Mouse (Mus musculus): ENCODE measurements around the gene Herpud2. TPM values are rescaled to one million over a fixed set of nuclear protein-coding genes. Genes with fewer than 3 reads are reported as not detected.
A peak's percentile ranks its signal among the peaks of the same experiment; 100 is the strongest.

Herpud2 gene
- polyA plus RNA-seq, 1 experiment, result 39.7 TPM

DNA sequence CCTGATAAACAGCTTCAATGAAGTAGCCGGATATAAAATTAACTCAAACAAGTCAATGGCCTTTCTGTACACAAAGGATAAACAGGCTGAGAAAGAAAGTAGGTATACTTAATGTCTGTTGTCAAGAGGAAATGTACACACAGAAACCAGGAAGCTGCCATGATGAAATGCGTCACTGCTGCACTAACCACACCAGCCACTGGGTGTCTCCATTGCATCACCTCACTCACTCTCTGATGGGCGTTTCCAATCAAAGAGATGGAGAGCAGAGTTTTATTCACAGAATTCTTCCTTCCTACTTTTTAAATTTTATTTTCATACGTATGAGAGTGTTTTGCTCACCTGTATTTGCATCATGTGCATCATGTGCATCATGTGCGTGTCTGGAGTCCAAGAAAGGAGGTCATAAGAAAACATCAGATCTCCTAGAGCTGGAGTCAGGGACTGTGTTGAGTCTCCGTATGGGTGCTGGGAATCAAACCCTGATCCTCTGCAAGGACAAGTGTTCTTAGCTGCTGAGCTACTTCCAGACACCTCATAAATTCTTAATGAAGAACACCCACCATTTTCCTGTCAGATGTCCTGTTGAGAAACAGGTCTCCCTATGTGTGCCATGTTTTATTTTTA lies 16.0 kb upstream of the Herpud2 start:
- TF ChIP-seq POLR2A (IDR thresholded peaks at IDR 0.05; ENCODE audit: borderline replicate concordance, insufficient read depth, low read length), result no peak
- peak; percentile 95 for TF ChIP-seq CTCF (IDR thresholded peaks at IDR 0.05; ENCODE audit: borderline replicate concordance, insufficient read depth, low read depth, low read length)

DNA sequence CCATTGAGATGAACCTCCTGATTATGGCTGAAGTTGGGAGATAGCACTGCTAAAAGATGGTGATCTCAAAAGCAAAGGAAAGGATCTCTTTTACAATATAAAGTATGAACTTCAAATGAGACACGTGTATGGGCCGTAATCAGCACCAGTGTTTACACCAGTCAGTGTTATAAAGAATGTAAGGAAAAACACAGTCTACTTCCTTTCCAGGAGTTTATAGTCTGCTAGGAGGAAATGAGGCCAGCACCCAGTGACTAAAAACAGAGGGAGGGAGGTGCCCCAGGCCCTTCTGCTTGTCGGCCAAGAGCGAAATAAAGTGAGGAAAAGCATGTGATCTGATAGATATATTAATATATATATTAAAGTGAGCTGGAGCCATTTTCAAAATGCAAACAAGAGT lies 6.6 kb upstream of the Herpud2 start:
- no peaks in the 10 kb centered on the region for H3K27me3 ChIP-seq (ENCODE audit: control insufficient read depth, insufficient read depth, low read length)
- 89% methylated on average over 4 of the region's 4 CpGs for WGBS
- no peaks in the 10 kb centered on the region for H3K4me1 ChIP-seq (ENCODE audit: control insufficient read depth, insufficient read depth, low read length)
- H3K4me3 ChIP-seq (replicated peaks; ENCODE audit: insufficient read depth, low read depth, low read length), result no peak overlapping the region
- TF ChIP-seq CTCF (IDR thresholded peaks at IDR 0.05; ENCODE audit: borderline replicate concordance, insufficient read depth, low read depth, low read length), result no peak
- no peak for TF ChIP-seq POLR2A (IDR thresholded peaks at IDR 0.05; ENCODE audit: borderline replicate concordance, insufficient read depth, low read length)
- H3K27ac ChIP-seq (ENCODE audit: insufficient read depth, low read length), result no peak overlapping the region
- no peak for DNase-seq

More for the DNA sequence above, 16.0 kb upstream of the Herpud2 start:
- WGBS, result 34% methylated on average over 6 of the region's 6 CpGs
- Histone ChIP-seq H3K4me1 (ENCODE audit: control insufficient read depth, insufficient read depth, low read length) (no peaks in the 10 kb centered on the region), H3K27me3 (ENCODE audit: control insufficient read depth, insufficient read depth, low read length) (no peaks in the 10 kb centered on the region), H3K4me3 (replicated peaks; ENCODE audit: insufficient read depth, low read depth, low read length) (no peak overlapping the region), H3K27ac (ENCODE audit: insufficient read depth, low read length) (no peak overlapping the region)
- DNase-seq, result peak; percentile 71 to 80

DNA sequence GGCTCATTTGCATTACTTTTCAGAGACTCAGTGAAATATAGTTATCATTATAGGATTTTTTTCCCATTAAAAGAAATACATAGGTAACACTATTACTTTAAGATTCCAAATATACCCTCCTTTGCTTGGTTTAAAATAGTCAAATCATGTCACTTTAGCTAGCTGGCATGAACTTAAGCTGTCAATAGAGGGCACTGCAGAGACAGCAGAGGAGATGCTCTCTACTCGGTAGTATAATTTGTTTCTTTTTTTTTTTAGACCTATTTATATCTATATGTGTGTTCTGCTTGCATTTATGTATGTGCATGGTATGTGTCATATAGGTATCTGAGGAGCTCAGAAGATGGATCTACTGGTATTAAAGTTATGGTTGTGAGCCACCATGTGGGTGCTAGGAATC lies 4.8 kb upstream of the Herpud2 start:
- H3K27ac ChIP-seq (ENCODE audit: insufficient read depth, low read length), result no peak overlapping the region
- no peaks in the 10 kb centered on the region for H3K27me3 ChIP-seq (ENCODE audit: control insufficient read depth, insufficient read depth, low read length)
- DNase-seq, result no peak
- H3K4me1 ChIP-seq (ENCODE audit: control insufficient read depth, insufficient read depth, low read length), result no peaks in the 10 kb centered on the region
- H3K4me3 ChIP-seq (replicated peaks; ENCODE audit: insufficient read depth, low read depth, low read length), result no peak overlapping the region
- WGBS, result 4% methylated on average over 1 of the region's 1 CpGs
- TF ChIP-seq CTCF (IDR thresholded peaks at IDR 0.05; ENCODE audit: borderline replicate concordance, insufficient read depth, low read depth, low read length), result 0 out of 2 replicates have a peak, but pooled peaks have one; percentile 3
- no peak for TF ChIP-seq POLR2A (IDR thresholded peaks at IDR 0.05; ENCODE audit: borderline replicate concordance, insufficient read depth, low read length)

DNA sequence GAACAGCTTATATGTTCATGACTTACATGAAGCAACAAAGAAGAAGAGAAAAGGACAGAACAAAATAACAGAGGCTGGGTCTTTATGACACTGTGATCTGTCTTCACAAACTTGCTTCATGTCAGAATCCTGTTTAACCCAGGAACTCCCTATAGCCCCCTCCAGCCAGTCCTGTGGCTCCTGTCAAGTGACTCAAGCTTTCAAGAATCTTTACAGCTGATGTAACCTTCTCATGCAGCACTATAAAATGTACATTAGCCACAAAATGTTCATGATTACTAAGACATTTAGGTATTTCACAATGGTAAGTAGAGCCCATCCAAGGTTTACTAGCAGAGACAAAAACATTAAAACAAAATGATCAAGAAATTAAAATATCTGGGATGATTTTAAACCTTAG lies 1.4 kb upstream of the Herpud2 start:
- no peak overlapping the region for H3K27ac ChIP-seq (ENCODE audit: insufficient read depth, low read length)
- H3K4me3 ChIP-seq (replicated peaks; ENCODE audit: insufficient read depth, low read depth, low read length), result no peak overlapping the region
- no peak for DNase-seq
- no peaks in the 10 kb centered on the region for H3K27me3 ChIP-seq (ENCODE audit: control insufficient read depth, insufficient read depth, low read length)
- TF ChIP-seq POLR2A (IDR thresholded peaks at IDR 0.05; ENCODE audit: borderline replicate concordance, insufficient read depth, low read length), result no peak
- no peak for TF ChIP-seq CTCF (IDR thresholded peaks at IDR 0.05; ENCODE audit: borderline replicate concordance, insufficient read depth, low read depth, low read length)
- H3K4me1 ChIP-seq (ENCODE audit: control insufficient read depth, insufficient read depth, low read length), result peaks cover 6% of the 10 kb centered on the region; the same call in 1 of the 2 replicates

DNA sequence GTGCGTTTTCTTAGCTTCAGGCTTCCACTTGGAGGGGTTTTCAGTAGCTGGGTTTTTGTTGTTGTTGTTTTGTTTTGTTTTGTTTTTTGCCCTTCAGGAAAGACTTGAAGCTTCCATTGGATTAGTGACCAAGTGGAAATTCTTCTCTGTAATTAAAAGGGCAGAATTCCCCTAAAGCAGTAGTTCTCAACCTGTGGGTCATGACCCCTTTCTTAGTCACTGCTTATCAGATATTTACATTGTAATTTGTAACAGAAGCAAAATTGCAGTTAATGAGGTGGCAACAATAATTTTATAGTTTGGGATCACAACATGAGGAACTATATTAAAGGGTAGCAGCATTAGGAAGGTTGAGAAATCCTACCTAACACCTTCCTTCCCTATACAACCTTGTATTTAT lies 837 bp upstream of the Herpud2 start:
- peak overlapping the region; percentile 93; the same call in 1 of the 2 replicates for H3K27ac ChIP-seq (ENCODE audit: insufficient read depth, low read length)
- 8% methylated on average over 1 of the region's 1 CpGs for WGBS
- no peak for DNase-seq
- H3K4me1 ChIP-seq (ENCODE audit: control insufficient read depth, insufficient read depth, low read length), result peaks cover 6% of the 10 kb centered on the region; the same call in 1 of the 2 replicates
- no peaks in the 10 kb centered on the region for H3K27me3 ChIP-seq (ENCODE audit: control insufficient read depth, insufficient read depth, low read length)
- TF ChIP-seq CTCF (IDR thresholded peaks at IDR 0.05; ENCODE audit: borderline replicate concordance, insufficient read depth, low read depth, low read length) (no peak), POLR2A (IDR thresholded peaks at IDR 0.05; ENCODE audit: borderline replicate concordance, insufficient read depth, low read length) (no peak)
- H3K4me3 ChIP-seq (replicated peaks; ENCODE audit: insufficient read depth, low read depth, low read length), result no peak overlapping the region

DNA sequence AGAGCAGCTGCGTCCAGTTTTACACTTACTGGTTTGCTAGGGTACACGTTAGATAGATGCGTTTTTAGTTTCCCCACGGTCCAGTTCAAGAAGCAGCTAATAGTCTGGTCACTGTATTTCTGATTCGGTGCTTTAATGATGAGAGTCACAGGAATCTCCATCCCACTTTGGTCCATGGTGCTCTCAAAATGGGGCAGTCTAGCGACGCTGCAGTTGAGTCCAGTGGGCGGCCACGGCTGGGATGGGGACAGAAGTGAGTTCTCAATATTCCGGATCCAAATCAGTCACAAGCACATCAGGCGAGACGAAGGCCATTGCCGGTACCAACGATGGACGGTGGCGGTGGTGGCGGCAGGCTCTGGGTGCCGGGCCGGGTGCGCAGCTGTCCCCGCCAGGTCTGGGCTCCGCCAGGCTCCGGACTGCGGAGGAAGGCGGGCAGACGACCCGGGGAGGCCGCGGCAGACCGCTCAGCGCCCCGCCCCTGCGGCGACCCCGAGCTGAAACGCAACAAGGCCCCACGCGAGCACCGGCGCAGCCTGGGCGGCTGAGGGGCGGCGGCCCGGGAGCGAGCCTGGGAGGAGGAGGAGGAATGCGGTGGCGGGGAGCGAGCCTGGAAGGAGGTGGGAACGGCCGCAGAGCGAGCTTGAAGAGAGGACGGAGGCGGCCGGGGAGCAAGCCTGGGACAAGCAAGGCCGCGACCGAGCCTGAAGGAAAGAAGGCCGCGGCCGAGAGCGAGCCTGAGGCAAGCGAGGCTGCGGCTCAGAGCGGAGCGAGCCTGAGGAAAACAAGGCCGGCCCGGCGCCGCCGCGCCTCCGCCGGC lies 619 bp downstream of the Herpud2 start:
- DNase-seq, result no peak
- no peaks in the 10 kb centered on the region for H3K27me3 ChIP-seq (ENCODE audit: control insufficient read depth, insufficient read depth, low read length)
- H3K27ac ChIP-seq (ENCODE audit: insufficient read depth, low read length), result peak overlapping the region; percentile 93
- H3K4me1 ChIP-seq (ENCODE audit: control insufficient read depth, insufficient read depth, low read length), result peaks cover 8% of the 10 kb centered on the region; the same call in 1 of the 2 replicates
- H3K4me3 ChIP-seq (replicated peaks; ENCODE audit: insufficient read depth, low read depth, low read length), result peak overlapping the region; percentile 76
- no peak for TF ChIP-seq CTCF (IDR thresholded peaks at IDR 0.05; ENCODE audit: borderline replicate concordance, insufficient read depth, low read depth, low read length)
- 0 out of 2 replicates have a peak, but pooled peaks have one; percentile 9 for TF ChIP-seq POLR2A (IDR thresholded peaks at IDR 0.05; ENCODE audit: borderline replicate concordance, insufficient read depth, low read length)
- under 1% methylated on average over 54 of the region's 73 CpGs for WGBS

DNA sequence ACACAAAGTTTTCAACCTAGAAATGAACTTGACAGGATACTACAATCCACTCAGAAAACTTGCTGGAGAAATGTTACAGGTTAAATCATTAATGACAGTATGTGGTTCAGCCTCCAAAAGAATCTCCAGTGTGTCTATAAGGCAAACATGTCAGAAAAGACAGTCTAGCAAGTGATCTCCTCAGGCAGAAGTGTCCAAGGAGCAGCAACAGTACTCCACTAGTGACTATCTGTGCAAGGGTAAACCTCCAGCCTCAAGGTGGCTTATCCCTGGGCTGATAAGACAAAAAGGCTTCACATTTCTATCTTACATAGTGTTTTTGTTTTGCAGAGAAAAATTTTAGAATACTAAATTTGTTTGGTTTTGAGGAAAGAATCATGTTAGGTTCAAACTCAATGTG lies 2.9 kb downstream of the Herpud2 start:
- DNase-seq, result no peak
- Histone ChIP-seq H3K4me3 (replicated peaks; ENCODE audit: insufficient read depth, low read depth, low read length) (peak overlapping the region; percentile 15), H3K27me3 (ENCODE audit: control insufficient read depth, insufficient read depth, low read length) (no peaks in the 10 kb centered on the region), H3K27ac (ENCODE audit: insufficient read depth, low read length) (no peak overlapping the region), H3K4me1 (ENCODE audit: control insufficient read depth, insufficient read depth, low read length) (peaks cover 8% of the 10 kb centered on the region; the same call in 1 of the 2 replicates)
- TF ChIP-seq POLR2A (IDR thresholded peaks at IDR 0.05; ENCODE audit: borderline replicate concordance, insufficient read depth, low read length) (no peak), CTCF (IDR thresholded peaks at IDR 0.05; ENCODE audit: borderline replicate concordance, insufficient read depth, low read depth, low read length) (no peak)

Measured in cerebellum, adult 2 months (tissue).